Mouse (Mus musculus) adrenal gland, postnatal 4 days (tissue): Measurements from ENCODE around the gene Dlgap4. TPM values are rescaled to one million over a fixed set of nuclear protein-coding genes. Genes with fewer than 3 reads are reported as not detected.

ENCODE experiments used
- DNase-seq, 2 experiments: peaks; one replicate each; pipeline ENCODE4 v3.0.0; 2021 to 2022; ENCODE audit warnings: low spot score in 2 of 2, mixed read lengths in 2 of 2
- total RNA-seq, 2 experiments: library from RNA; stranded (reverse); gene quantifications; 2 replicates each; pipeline ENCODE4 v1.2.3; 2021

Dlgap4 gene
- total RNA-seq, 2 experiments from 2014 or later = 52.4 to 53.9 TPM

DNA sequence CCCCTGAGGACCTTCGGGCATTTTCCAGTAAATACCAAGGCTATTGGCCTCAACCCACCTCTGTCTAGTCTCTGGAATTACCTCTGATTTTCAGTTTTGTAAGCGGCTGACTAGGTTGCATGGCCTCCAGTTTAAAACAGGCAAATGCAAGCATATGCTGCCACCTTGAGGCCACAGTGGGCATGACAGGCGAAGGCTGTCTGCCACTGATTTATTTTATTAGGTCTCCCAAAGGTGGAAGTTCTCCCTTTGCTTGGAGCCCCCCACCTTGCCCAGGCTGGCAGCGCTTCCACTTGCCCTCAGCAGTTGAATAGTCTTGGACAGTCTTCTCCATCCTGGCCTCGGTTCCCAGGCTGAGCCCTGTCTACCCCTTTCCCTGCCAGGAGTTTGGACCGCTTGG, 92.0 kb downstream of the Dlgap4 start:
- DNase-seq = peak; percentile 60 to 75

- no peak for DNase-seq
These were observed 103.2 kb downstream of the Dlgap4 start for GRCm38 (mm10) chr2:156716683-156717082.

- no peak for DNase-seq
These were observed 104.1 kb downstream of the Dlgap4 start for GRCm38 (mm10) chr2:156717320-156718281.

DNA sequence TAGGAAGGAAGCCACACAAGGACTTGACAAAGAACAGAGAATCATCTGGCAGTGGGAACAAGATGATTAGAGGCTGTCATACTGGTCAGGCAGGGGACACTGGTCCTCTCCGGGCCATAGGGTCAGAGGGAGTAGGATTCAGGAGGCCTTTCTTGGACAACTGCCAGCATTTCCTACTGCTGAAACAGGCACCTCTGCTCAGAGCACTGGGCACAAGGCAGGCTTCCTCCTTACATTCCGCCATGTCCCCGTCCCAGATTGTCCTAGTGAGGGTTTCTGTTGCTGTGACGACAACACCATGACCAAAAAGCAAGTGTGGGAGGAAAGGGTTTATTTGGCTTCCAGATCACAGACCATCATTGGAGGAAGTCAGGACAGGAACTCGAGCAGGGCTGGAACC, 105.3 kb downstream of the Dlgap4 start:
- no peak for DNase-seq

DNA sequence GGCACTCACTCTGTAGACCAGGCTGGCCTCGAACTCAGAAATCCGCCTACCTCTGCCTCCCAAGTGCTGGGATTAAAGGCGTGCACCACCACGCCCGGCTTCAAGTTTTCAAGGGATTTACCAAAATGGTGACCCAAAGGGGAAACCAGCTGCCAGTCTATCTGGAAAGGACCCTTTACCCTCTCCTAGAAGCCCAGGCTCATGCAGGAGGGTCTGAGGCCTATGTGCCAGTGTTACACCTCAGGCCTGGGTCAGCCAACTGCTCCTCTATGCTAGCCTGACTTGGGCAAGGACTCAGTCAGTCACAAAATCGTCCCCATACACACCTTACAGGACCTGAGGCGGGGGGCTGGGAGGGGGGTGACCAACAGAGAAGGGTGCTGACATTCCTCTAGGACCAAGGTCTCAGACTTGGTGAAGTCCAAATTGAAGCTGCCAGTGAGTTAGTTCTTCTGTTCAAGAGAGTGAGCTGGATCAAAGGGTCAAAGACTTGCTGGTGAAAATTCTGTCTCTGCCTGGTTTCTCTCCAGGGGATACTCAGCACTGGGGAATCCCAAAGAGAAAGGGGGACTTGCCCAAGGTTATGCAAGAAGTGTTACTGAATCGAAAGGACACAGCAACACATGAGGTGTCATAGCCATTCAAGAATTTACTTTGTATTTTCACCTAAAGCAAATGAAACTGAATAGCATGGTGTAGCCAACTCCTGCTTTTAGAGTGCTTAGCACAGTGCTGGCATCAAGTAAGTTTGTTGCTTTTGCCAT, 106.2 kb downstream of the Dlgap4 start:
- DNase-seq = no peak

DNA sequence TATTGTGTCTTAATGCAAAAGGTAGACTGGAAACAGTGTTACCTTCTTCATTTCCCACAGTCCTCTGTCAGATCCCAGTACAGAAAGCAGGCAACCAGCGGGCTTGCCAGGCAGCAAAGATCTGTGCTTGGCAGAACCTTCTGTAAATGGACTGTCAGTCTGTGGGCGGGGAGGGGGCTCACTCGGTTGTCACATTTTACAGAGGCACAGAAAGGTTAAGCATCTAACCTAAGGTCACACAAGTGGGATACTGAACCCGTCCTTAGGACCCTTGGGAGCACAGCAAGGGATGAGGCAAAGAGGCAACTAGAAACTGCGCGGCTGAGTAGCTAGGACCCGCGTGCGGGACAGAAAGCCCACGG, 106.8 kb downstream of the Dlgap4 start:
- DNase-seq = no peak

- DNase-seq = peak; percentile 90 to 93
These were observed 107.4 kb downstream of the Dlgap4 start for GRCm38 (mm10) chr2:156720675-156721553.

DNA sequence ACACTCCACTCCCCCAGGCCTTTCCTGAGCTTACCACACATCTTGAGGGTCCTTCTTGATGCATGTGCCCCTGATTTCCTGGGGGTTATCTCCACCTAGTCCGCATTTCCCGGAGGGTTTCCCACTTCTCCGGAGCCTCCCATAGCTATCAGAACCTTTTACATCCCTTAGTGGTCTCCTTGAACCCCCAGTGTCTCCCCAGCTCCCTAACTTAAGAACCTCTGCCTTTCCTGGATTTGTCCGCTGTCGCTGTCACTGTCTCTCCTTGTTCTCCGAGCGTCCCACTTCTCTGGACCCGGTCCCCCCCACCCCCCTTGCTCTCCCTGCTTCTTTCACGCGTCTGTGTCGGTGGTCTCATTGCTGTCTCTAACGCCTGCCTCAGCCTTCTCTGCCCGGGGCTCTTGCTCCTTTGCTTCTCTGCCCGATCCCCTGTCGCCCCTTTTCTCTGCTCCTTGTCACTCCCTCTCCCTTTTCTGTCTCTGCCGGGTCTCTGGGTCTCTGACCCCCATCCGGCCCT, 108.1 kb downstream of the Dlgap4 start:
- DNase-seq = no peak

GRCm38 (mm10) chr2:156722071-156722575, 108.6 kb downstream of the Dlgap4 start:
- DNase-seq = peak in 1 of 2 experiments; percentile 28

GRCm38 (mm10) chr2:156722752-156723151, 109.2 kb downstream of the Dlgap4 start:
- no peak for DNase-seq

DNA sequence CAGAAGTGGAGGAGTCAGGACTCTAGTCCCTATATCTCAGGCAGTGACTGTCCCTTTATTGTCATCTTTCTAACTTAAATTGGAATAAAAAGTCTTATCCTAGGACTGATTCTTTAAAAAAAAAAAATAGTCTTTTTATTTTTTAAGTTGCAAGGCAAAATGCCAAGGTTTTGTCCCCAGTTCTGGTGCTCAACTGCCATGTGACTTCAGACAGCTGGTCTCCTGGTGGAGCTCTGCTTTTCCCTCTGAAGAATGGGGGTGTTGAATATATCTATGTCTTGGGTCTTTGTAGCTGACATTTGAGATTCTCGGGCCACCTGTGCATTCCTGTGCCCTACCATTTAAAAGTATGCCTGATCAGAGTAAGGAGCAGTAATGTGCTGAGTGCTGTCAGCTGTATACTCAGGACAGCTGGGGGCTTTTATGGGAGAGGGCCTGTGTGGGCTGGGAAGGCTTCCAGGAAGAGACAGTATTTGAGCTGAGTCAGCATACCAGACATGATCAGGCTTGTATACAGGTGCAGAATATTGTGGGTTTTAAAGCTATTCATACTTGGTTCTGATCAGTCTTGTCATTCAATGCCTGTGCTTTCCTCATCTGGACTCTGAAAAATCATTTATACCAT, 110.5 kb downstream of the Dlgap4 start:
- no peak for DNase-seq

DNA sequence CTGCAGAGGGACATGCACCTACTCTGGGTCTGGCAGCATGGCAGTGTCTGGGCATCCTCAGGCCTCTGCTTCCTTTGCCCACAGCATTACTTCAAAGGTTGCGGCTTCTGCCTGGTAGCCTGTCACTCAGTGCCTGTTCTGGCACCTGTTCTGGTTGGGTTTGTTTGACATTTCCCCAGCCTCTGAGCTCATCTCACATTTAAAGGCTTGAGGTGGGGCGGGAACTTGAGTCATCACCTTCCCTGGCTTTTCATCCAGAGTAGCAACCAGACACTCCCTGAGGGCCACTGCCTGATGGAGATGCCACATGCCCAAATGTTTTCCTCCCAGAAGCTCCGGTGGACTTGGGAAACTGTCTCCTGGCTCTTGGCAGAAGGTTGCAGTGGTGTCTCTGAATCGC, 111.4 kb downstream of the Dlgap4 start:
- no peak for DNase-seq

GRCm38 (mm10) chr2:156726344-156726743, 112.8 kb downstream of the Dlgap4 start:
- DNase-seq = no peak

DNA sequence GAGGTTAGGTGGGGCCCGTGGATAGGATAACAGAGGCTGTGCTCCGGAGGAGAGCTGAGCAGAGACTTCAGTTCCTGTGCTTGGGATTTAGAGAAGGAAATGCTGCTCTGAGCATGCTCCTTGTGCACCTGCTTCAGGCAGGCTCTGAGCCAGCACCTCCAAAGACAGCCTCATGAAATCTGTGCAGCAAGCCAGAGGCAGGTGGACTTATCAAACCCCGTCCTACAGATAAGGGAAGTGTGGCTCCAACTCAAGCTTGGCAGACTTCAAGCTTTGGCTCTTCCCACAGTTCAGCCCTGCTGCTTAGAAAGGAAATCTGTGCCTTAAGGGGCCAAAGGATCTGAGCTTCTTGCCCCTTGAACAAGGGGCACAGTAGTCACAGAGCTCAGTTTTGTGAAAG, 113.4 kb downstream of the Dlgap4 start:
- no peak for DNase-seq

DNA sequence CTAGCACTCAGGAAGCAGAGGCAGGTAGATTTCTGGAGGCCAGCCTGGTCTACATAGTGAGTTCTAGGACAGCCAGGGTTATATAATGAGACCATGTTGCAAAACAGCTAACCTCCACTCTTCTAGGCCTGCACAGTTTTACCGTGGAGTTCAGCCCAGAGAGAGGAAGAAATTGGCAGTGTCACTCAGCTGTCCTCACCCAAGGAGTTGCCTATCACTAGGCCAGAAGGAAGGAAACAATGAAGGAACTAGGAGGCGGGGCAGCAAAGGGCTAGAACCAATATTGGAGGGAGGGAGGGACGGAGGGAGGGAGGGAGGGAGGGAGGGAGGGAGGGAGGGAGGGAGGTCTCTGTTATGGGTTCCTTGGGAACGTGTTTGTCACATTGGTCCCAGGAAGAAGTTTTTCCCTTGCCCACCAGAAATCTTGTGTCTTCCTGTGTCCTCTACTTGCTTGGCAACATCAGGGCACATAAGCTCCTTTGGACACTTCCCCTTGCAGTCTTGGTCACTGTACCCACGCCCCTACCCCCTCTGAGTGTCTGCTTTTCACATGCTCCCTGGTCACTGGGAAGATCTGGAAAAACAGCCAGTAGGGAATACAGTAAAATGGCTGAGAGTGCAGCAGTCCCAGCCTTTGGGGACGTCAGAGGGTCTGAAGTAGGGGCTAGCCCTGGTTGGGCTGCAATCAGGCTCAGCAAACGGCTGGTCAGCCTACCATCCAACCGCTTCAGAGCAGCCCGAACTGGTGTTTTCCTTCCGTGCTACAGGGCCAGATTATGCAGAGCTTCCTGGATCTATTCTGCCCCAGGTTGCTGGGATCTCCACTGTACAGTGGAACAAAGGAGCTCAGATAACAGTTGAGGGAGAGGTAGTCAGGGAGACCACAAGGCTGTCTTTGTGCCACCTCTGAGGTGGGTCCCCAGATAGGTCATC, 116.3 kb downstream of the Dlgap4 start:
- no peak for DNase-seq

DNA sequence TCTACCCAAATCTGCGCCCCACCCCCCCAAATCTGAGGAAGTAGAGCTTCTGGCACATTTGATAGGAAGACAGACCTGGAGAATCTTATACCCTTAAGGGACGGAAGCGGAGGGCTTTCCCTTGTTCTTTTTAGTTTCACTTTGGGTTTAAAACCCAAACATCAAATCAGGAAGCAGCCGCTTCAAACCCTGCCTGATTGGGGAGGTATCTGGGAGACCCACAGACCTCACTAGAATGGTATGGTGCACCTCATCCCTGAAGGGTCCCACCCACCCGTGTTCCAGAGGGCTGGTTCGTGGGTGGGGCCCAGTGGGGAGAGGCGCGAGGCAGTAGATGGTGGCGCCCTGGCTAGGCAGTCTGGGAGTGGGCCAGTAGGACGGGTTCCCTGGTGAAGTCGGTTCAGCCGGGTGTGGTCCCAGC, 117.0 kb downstream of the Dlgap4 start:
- DNase-seq = no peak

- no peak for DNase-seq
These were observed 118.1 kb downstream of the Dlgap4 start for GRCm38 (mm10) chr2:156731592-156731991.

DNA sequence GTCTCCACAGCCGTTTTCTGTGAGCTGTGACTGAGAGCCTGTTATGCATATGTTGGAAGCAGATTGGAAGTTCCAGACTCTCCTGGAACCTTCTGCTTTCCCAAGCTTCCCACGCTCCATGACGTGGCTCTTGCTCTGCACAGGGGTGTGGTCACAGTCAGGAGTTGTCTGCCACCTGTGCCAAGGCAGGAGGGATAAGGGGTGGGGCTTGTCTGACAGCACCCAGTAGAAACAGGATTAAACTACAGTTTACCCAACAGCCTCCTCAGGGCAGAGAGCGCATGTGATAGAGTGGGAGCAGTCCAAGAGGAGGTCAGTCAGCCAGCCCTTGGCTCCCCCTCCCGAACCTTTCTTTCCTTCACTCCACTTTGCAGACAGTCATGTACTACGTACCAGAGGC, 118.6 kb downstream of the Dlgap4 start:
- DNase-seq = no peak

DNA sequence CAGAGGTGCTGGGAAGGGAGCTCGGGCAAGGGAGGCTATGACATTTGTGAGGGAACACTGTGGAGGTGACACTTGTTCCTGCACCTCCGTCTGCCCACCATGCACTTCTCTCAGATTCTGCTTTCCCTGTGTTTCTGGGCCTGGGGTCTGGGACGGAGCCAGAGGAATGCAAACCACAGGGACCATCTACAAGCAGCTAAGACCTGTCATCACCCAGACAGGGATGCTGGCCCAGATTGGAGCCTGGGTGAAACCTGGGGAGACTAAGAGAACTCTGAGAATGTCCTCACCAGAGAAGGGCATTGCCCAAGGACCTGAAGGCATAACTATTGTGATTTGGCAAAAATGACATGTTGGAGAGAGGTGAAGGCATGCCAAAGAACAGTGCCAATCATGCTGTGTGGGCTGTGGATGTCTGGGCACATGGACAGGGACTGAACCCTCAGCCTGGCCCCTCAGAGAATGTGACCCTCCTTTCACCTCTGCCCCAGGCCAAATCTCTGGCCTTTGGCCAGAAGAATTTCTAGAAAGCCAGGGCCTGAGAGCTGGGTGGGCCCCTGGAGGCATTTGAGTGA, 122.3 kb downstream of the Dlgap4 start:
- no peak for DNase-seq
